Mouse (Mus musculus) embryonic facial prominence, embryonic 15.5 days (tissue): ENCODE data around the gene Tmem235. TPM values are rescaled to one million over a fixed set of nuclear protein-coding genes. Genes with fewer than 3 reads are reported as not detected.

Experiments
- ATAC-seq: fragments of 200-750 bp; cut with Nextera tagmentation; 2 replicates; pipeline ENCODE4 v1.8.0; 2017; ENCODE audit warnings: low read depth, moderate TSS enrichment; ENCODE audit not compliant: insufficient number of reproducible peaks, low FRiP score, low TSS enrichment
- H3K27ac ChIP-seq: fragments of 300-500 bp; sonication (generic); replicated peaks from 2 replicates; pipeline ENCODE4 v1.5.1; 2015; ENCODE audit warnings: mild to moderate bottlenecking, inconsistent platforms
- H3K27me3 ChIP-seq: fragments of 300-500 bp; sonication (generic); 2 replicates; pipeline ENCODE4 v1.6.1; 2015; ENCODE audit warnings: inconsistent platforms
- H3K36me3 ChIP-seq: fragments of 300-500 bp; sonication (generic); 2 replicates; pipeline ENCODE4 v1.6.1; 2015; ENCODE audit warnings: mild to moderate bottlenecking, inconsistent platforms
- H3K4me1 ChIP-seq: fragments of 300-500 bp; sonication (generic); 2 replicates; pipeline ENCODE4 v1.6.1; 2015; ENCODE audit warnings: inconsistent platforms
- H3K4me2 ChIP-seq: fragments of 300-500 bp; sonication (generic); replicated peaks from 2 replicates; pipeline ENCODE4 v1.6.1; 2015; ENCODE audit warnings: mild to moderate bottlenecking, inconsistent platforms
- H3K4me3 ChIP-seq: fragments of 300-500 bp; sonication (generic); replicated peaks from 2 replicates; pipeline ENCODE4 v1.5.1; 2015; ENCODE audit warnings: mild to moderate bottlenecking, inconsistent platforms
- H3K9ac ChIP-seq: fragments of 300-500 bp; sonication (generic); 2 replicates; pipeline ENCODE4 v1.6.1; 2015; ENCODE audit warnings: inconsistent platforms
- H3K9me3 ChIP-seq: fragments of 300-500 bp; sonication (generic); replicated peaks from 2 replicates; pipeline ENCODE4 v1.6.1; 2016; ENCODE audit warnings: inconsistent platforms
- WGBS: fragments of 180-500 bp; shearing (Covaris S2); methylation state at CpG from one replicate; pipeline ENCODE4 v1.1.7; 2015; 5-methylcytosine and 5-hydroxymethylcytosine counted together
- polyA plus RNA-seq: library from polyadenylated mRNA; unstranded; fragments of >200 nt; fragmentation: Nextera tagmentation; extraction: Ambion mirVana; gene quantifications from 2 replicates; pipeline ENCODE4 v1.2.1, GENCODE M21; 2015

Gene Tmem235
- polyA plus RNA-seq, 1 experiment from 2014 or later = not detected

GRCm38 (mm10) chr11:117896533-117896932 lies 36.0 kb downstream of the Tmem235 start:
- no peaks in the 10 kb centered on the region for H3K36me3 ChIP-seq
- no peak overlapping the region for H3K9ac ChIP-seq
- no peak for ATAC-seq
- no peaks in the 10 kb centered on the region for H3K9me3 ChIP-seq
- 0 out of 2 replicates have a peak, but pooled peaks cover under 1% of the 10 kb centered on the region for H3K27me3 ChIP-seq
- H3K27ac ChIP-seq = no peak overlapping the region
- 52% methylated on average over 2 of the region's 2 CpGs for WGBS
- no peaks in the 10 kb centered on the region for H3K4me1 ChIP-seq
- H3K4me2 ChIP-seq = no peak overlapping the region
- H3K4me3 ChIP-seq = no peak overlapping the region

GRCm38 (mm10) chr11:117902282-117902681 lies 41.7 kb downstream of the Tmem235 start:
- no peak for ATAC-seq
- H3K9me3 ChIP-seq = no peaks in the 10 kb centered on the region

GRCm38 (mm10) chr11:117904442-117904841 lies 43.9 kb downstream of the Tmem235 start:
- H3K4me3 ChIP-seq = no peak overlapping the region
- ATAC-seq = no peak
- no peaks in the 10 kb centered on the region for H3K36me3 ChIP-seq
- no peak overlapping the region for H3K9ac ChIP-seq
- H3K4me1 ChIP-seq = no peaks in the 10 kb centered on the region
- WGBS = 81% methylated on average over 8 of the region's 8 CpGs
- no peak overlapping the region for H3K27ac ChIP-seq
- no peaks in the 10 kb centered on the region for H3K27me3 ChIP-seq
- H3K9me3 ChIP-seq = no peaks in the 10 kb centered on the region
- H3K4me2 ChIP-seq = no peak overlapping the region

More at GRCm38 (mm10) chr11:117902282-117902681, 41.7 kb downstream of the Tmem235 start:
- Histone ChIP-seq H3K9ac (no peak overlapping the region), H3K36me3 (no peaks in the 10 kb centered on the region), H3K4me1 (no peaks in the 10 kb centered on the region), H3K4me2 (no peak overlapping the region), H3K27me3 (no peaks in the 10 kb centered on the region), H3K4me3 (no peak overlapping the region), H3K27ac (no peak overlapping the region)
- WGBS = 68% methylated on average over 2 of the region's 2 CpGs

GRCm38 (mm10) chr11:117909337-117909736 lies 48.8 kb downstream of the Tmem235 start:
- no peak overlapping the region for H3K9ac ChIP-seq
- no peak overlapping the region for H3K4me2 ChIP-seq
- no peak overlapping the region for H3K27ac ChIP-seq
- no peaks in the 10 kb centered on the region for H3K36me3 ChIP-seq
- 87% methylated on average over 8 of the region's 8 CpGs for WGBS
- H3K4me3 ChIP-seq = no peak overlapping the region
- H3K4me1 ChIP-seq = peaks cover 7% of the 10 kb centered on the region
- no peak for ATAC-seq
- H3K27me3 ChIP-seq = no peaks in the 10 kb centered on the region
- no peaks in the 10 kb centered on the region for H3K9me3 ChIP-seq

GRCm38 (mm10) chr11:117912684-117913352 lies 52.3 kb downstream of the Tmem235 start:
- no peaks in the 10 kb centered on the region for H3K9me3 ChIP-seq
- H3K4me3 ChIP-seq = no peak overlapping the region; the same call in 1 of the 2 replicates
- no peaks in the 10 kb centered on the region for H3K27me3 ChIP-seq
- no peak overlapping the region for H3K9ac ChIP-seq
- no peak overlapping the region for H3K27ac ChIP-seq
- no peak overlapping the region for H3K4me2 ChIP-seq
- no peak for ATAC-seq
- no peaks in the 10 kb centered on the region for H3K36me3 ChIP-seq
- H3K4me1 ChIP-seq = peaks cover 7% of the 10 kb centered on the region
- 28% methylated on average over 13 of the region's 13 CpGs for WGBS

- no peak overlapping the region for H3K4me3 ChIP-seq
- H3K4me2 ChIP-seq = no peak overlapping the region
- H3K9me3 ChIP-seq = no peaks in the 10 kb centered on the region
- H3K27me3 ChIP-seq = no peaks in the 10 kb centered on the region
- ATAC-seq = no peak
- no peak overlapping the region for H3K9ac ChIP-seq
- no peaks in the 10 kb centered on the region for H3K36me3 ChIP-seq
- peaks cover 13% of the 10 kb centered on the region for H3K4me1 ChIP-seq
- 59% methylated on average over 12 of the region's 12 CpGs for WGBS
- H3K27ac ChIP-seq = no peak overlapping the region
Measured at GRCm38 (mm10) chr11:117914531-117914930, 54.0 kb downstream of the Tmem235 start.

Other genes with a start within 250 kb of the Tmem235 start
- 17.1 and 17.3 TPM in 2 replicates for gene Tnrc6c, start 206.5 kb upstream of the Tmem235 start, polyA plus RNA-seq
- gene Tmc8, start 78.7 kb upstream of the Tmem235 start, polyA plus RNA-seq = 0.94 and 1.1 TPM in 2 replicates
- 23.2 and 25.3 TPM in 2 replicates for gene Tmc6, start 78.6 kb upstream of the Tmem235 start, polyA plus RNA-seq
- 0.25 TPM in 1 of 2 replicates, not detected in the other for gene 6030468B19Rik, start 63.1 kb upstream of the Tmem235 start, polyA plus RNA-seq
- gene Gm20708, start 51.1 kb upstream of the Tmem235 start, polyA plus RNA-seq = 0.60 and 0.76 TPM in 2 replicates
- 76.1 and 79.6 TPM in 2 replicates for gene Syngr2, start 51.1 kb upstream of the Tmem235 start, polyA plus RNA-seq
- gene Afmid, start 34.8 kb upstream of the Tmem235 start, polyA plus RNA-seq = 5.3 and 5.8 TPM in 2 replicates
- gene Tk1, start 34.7 kb upstream of the Tmem235 start, polyA plus RNA-seq = 115 and 124 TPM in 2 replicates
- 225 and 239 TPM in 2 replicates for gene Birc5, start 11.5 kb upstream of the Tmem235 start, polyA plus RNA-seq
- 4.7 and 4.9 TPM in 2 replicates for gene Tha1, start 12.7 kb downstream of the Tmem235 start, polyA plus RNA-seq
- gene Socs3, start 109.3 kb downstream of the Tmem235 start, polyA plus RNA-seq = 20.8 and 21.2 TPM in 2 replicates
- gene Pgs1, start 125.5 kb downstream of the Tmem235 start, polyA plus RNA-seq = 39.9 and 41.2 TPM in 2 replicates